Mouse (Mus musculus): ENCODE results near the gene Ppp1r14d. TPM values are rescaled to one million over a fixed set of nuclear protein-coding genes. Genes with fewer than 3 reads are reported as not detected.

Ppp1r14d gene
- polyA plus RNA-seq, 1 experiment from 2014 or later = 0.57 TPM

DNA sequence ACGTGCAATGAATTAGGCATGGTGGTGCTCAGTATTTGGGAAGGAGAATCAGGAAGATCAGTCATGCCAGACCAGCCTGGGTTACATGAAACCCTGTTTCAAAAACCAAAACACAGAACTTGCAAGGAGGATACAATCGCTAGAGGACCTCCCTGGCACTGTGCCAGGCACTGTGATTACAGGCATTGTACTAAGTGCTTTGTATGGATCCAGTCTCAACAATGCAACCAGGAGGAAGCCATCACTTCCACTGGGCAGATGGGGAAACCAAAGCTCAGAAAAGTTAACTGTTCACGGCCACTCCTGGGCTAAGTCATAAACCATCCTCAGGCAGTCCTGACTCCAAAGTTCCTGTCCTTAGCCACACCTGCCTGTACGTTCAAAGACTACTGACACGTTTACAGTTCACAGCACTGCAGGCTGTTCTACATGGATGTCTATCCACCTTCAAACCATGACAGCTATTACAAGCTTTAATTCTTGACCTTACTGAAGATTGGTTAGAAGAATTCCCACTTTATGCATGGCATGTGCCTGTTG, 26.7 kb downstream of the Ppp1r14d start:
- ATAC-seq (ENCODE audit: low FRiP score, low TSS enrichment) = peak; percentile 17; the same call in 1 of the 2 replicates

DNA sequence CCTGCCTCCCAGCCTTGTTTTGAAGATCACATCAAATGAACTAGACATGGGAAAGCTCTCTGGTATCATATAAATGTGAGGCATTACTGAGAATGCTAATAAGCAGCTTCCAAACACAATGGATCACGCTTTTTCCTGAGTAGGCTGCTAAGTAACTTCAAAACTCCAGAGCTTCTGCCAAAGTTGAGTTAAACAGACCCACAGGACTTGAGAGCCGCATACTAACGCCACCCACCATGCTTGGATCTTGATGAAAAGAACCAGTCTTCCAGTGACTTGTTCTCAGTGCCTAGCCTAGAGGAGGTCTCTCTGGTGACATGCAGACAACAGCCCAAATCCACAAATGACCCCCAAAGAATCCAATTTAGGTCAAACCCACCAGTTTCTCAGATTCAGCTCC, 30.8 kb downstream of the Ppp1r14d start:
- H3K27ac ChIP-seq (replicated peaks) = no peak overlapping the region
- DNase-seq (ENCODE audit: low spot score) = no peak
- WGBS = 60% methylated on average over 3 of the region's 3 CpGs

More for the DNA sequence above, 26.7 kb downstream of the Ppp1r14d start:
- H3K9ac ChIP-seq (ENCODE audit: low read length) = no peak overlapping the region
- no peaks in the 10 kb centered on the region for H3K9me3 ChIP-seq (ENCODE audit: control insufficient read depth, low read length)
- TF ChIP-seq CTCF (IDR thresholded peaks at IDR 0.05; ENCODE audit: low read depth) (no peak), EP300 (optimal IDR thresholded peaks at IDR 0.05) (no peak)
- no peaks in the 10 kb centered on the region for H3K27me3 ChIP-seq (ENCODE audit: control insufficient read depth, insufficient read depth, low read length)
- peak; percentile 43 for DNase-seq (ENCODE audit: low spot score)
- no peak overlapping the region for H3K4me3 ChIP-seq (ENCODE audit: low read depth, low read length)
- H3K27ac ChIP-seq (replicated peaks) = peak overlapping the region; percentile 45
- H3K4me1 ChIP-seq (replicated peaks; ENCODE audit: control insufficient read depth, insufficient read depth) = peaks cover 1% of the 10 kb centered on the region; the same call in 1 of the 2 replicates
- no peaks in the 10 kb centered on the region for H3K36me3 ChIP-seq (ENCODE audit: control insufficient read depth, insufficient read depth, low read length)
- H3K4me2 ChIP-seq (replicated peaks; ENCODE audit: low read depth) = no peak overlapping the region
- 21% methylated on average over 5 of the region's 5 CpGs for WGBS

DNA sequence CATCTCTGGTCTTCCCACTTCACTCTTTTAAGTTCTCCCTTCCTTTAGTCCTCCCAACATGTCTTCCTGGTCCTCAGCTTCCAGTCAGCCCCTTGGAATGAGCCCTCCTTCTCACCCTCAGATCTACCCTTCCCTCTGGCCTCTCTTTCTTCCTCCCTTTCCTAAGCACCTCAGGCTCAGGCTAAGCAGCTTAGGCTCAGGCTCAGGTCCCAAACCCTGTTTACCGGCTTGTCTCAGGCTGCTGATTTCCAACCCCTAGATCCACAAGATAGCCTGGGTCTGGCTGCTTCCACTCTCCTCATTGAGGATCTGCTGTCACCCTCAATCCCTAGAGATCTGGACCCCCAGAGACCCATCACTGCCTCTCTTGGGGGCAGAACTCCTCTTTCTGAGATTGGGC, 31.7 kb downstream of the Ppp1r14d start:
- H3K4me1 ChIP-seq (replicated peaks; ENCODE audit: control insufficient read depth, insufficient read depth) = peaks cover 2% of the 10 kb centered on the region; the same call in 1 of the 2 replicates
- H3K27ac ChIP-seq (replicated peaks) = no peak overlapping the region
- H3K4me3 ChIP-seq (ENCODE audit: low read depth, low read length) = no peak overlapping the region
- no peaks in the 10 kb centered on the region for H3K36me3 ChIP-seq (ENCODE audit: control insufficient read depth, insufficient read depth, low read length)
- no peaks in the 10 kb centered on the region for H3K27me3 ChIP-seq (ENCODE audit: control insufficient read depth, insufficient read depth, low read length)
- TF ChIP-seq CTCF (IDR thresholded peaks at IDR 0.05; ENCODE audit: low read depth) (no peak), EP300 (optimal IDR thresholded peaks at IDR 0.05) (no peak)
- 56% methylated on average over 1 of the region's 1 CpGs for WGBS
- H3K9me3 ChIP-seq (ENCODE audit: control insufficient read depth, low read length) = no peaks in the 10 kb centered on the region
- H3K4me2 ChIP-seq (replicated peaks; ENCODE audit: low read depth) = no peak overlapping the region
- no peak overlapping the region for H3K9ac ChIP-seq (ENCODE audit: low read length)
- DNase-seq (ENCODE audit: low spot score) (no peak), ATAC-seq (ENCODE audit: low FRiP score, low TSS enrichment) (no peak)

More for the DNA sequence above, 30.8 kb downstream of the Ppp1r14d start:
- no peaks in the 10 kb centered on the region for H3K36me3 ChIP-seq (ENCODE audit: control insufficient read depth, insufficient read depth, low read length)
- no peak overlapping the region for H3K4me3 ChIP-seq (ENCODE audit: low read depth, low read length)
- H3K27me3 ChIP-seq (ENCODE audit: control insufficient read depth, insufficient read depth, low read length) = no peaks in the 10 kb centered on the region
- TF ChIP-seq EP300 (optimal IDR thresholded peaks at IDR 0.05) = no peak
- no peak for TF ChIP-seq CTCF (IDR thresholded peaks at IDR 0.05; ENCODE audit: low read depth)
- H3K4me2 ChIP-seq (replicated peaks; ENCODE audit: low read depth) = no peak overlapping the region
- no peak for ATAC-seq (ENCODE audit: low FRiP score, low TSS enrichment)
- peaks cover 2% of the 10 kb centered on the region; the same call in 1 of the 2 replicates for H3K4me1 ChIP-seq (replicated peaks; ENCODE audit: control insufficient read depth, insufficient read depth)
- H3K9ac ChIP-seq (ENCODE audit: low read length) = no peak overlapping the region
- H3K9me3 ChIP-seq (ENCODE audit: control insufficient read depth, low read length) = no peaks in the 10 kb centered on the region

DNA sequence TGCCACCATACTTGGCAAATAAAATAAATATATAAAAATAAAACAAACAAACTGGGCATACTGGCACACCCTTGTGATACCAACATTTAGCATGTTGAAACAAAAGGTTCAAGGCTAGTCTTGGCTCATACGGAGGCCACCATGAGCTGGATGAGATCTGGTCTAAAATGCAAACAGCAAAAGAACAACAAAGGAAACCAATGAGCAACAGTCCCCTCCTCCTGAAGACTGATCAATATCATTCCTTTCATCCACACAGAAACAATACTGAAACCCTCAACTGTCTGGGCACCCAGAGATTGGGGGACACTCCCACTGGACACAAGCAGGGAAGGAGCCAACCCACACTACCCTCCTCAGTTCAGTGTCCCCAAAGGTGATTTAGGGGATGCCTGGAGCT, 32.2 kb downstream of the Ppp1r14d start:
- no peak for DNase-seq (ENCODE audit: low spot score)
- Histone ChIP-seq H3K4me2 (replicated peaks; ENCODE audit: low read depth) (no peak overlapping the region), H3K27me3 (ENCODE audit: control insufficient read depth, insufficient read depth, low read length) (no peaks in the 10 kb centered on the region), H3K36me3 (ENCODE audit: control insufficient read depth, insufficient read depth, low read length) (no peaks in the 10 kb centered on the region), H3K9ac (ENCODE audit: low read length) (no peak overlapping the region), H3K27ac (replicated peaks) (no peak overlapping the region), H3K4me3 (ENCODE audit: low read depth, low read length) (no peak overlapping the region), H3K9me3 (ENCODE audit: control insufficient read depth, low read length) (no peaks in the 10 kb centered on the region), H3K4me1 (replicated peaks; ENCODE audit: control insufficient read depth, insufficient read depth) (peaks cover 2% of the 10 kb centered on the region; the same call in 1 of the 2 replicates)
- no peak for ATAC-seq (ENCODE audit: low FRiP score, low TSS enrichment)
- TF ChIP-seq CTCF (IDR thresholded peaks at IDR 0.05; ENCODE audit: low read depth) (no peak), EP300 (optimal IDR thresholded peaks at IDR 0.05) (no peak)
- 59% methylated on average over 1 of the region's 1 CpGs for WGBS

DNA sequence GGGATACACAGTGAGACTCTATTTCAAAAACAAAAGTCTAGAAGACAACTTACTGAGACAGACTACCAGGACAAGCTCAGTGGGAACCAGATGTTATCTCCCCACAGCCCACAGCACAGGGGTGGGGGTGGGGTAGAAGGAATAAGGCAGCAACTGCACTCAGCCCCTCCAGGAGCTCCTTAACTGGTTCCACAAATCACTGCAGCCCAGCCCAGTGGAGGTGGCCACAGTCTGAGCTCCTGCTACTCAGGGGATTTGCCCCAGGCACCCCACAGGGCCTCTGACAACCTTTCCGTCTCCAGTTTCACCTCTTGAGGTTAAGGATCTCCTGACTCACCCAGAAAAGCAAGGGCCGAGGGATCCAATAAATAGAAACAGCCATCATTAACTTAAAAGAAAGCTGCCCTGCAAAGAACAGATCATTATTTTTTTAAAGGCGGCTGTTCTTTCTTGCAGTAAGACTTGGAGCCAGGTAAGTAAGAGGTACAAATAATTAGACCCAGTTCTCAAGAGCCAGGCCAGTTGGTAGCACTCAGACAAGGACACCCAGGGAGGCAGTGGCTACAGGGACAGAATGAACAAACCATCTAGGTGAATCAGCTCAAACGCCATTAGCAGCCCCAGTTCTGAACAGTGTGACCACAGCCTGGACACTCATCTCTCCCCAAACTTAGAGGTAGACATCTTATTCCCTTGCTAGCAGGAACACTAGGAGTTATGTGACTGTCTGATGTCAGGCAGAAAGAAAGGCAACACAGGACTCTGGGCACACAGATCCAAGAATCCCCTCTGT, 33.2 kb downstream of the Ppp1r14d start:
- no peak for TF ChIP-seq EP300 (optimal IDR thresholded peaks at IDR 0.05)
- TF ChIP-seq CTCF (IDR thresholded peaks at IDR 0.05; ENCODE audit: low read depth) = no peak
- Histone ChIP-seq H3K4me1 (replicated peaks; ENCODE audit: control insufficient read depth, insufficient read depth) (peaks cover 2% of the 10 kb centered on the region; the same call in 1 of the 2 replicates), H3K36me3 (ENCODE audit: control insufficient read depth, insufficient read depth, low read length) (no peaks in the 10 kb centered on the region), H3K27me3 (ENCODE audit: control insufficient read depth, insufficient read depth, low read length) (no peaks in the 10 kb centered on the region), H3K27ac (replicated peaks) (0 out of 2 replicates have a peak overlapping the region, but pooled peaks have one; percentile 13), H3K4me3 (ENCODE audit: low read depth, low read length) (no peak overlapping the region), H3K4me2 (replicated peaks; ENCODE audit: low read depth) (no peak overlapping the region), H3K9me3 (ENCODE audit: control insufficient read depth, low read length) (no peaks in the 10 kb centered on the region), H3K9ac (ENCODE audit: low read length) (no peak overlapping the region)
- DNase-seq (ENCODE audit: low spot score) = no peak
- 51% methylated on average over 4 of the region's 4 CpGs for WGBS
- no peak for ATAC-seq (ENCODE audit: low FRiP score, low TSS enrichment)

DNA sequence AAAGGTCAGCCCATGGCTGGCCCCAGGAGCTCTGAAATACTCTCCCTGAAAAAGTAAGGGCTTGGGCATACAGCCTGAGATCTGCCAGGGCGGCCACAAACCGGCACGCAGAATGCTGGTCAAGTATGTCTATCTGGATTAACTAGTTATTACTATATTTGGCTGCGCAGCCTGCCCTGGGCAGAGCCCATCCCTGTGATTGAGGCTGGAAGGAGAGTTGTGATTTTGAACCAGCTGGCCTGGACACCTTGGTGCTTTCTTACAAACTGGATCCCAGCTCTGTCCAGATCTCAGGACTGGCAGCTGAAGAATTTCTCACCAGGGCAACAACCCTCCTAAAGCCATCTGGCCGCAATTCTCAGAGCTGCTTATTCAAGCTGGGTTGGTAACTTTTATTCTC, 35.6 kb downstream of the Ppp1r14d start:
- no peaks in the 10 kb centered on the region for H3K36me3 ChIP-seq (ENCODE audit: control insufficient read depth, insufficient read depth, low read length)
- no peak overlapping the region for H3K9ac ChIP-seq (ENCODE audit: low read length)
- H3K4me1 ChIP-seq (replicated peaks; ENCODE audit: control insufficient read depth, insufficient read depth) = 0 out of 2 replicates have a peak, but pooled peaks cover 2% of the 10 kb centered on the region
- no peak overlapping the region for H3K4me2 ChIP-seq (replicated peaks; ENCODE audit: low read depth)
- ATAC-seq (ENCODE audit: low FRiP score, low TSS enrichment) = no peak
- no peak for DNase-seq (ENCODE audit: low spot score)
- peak overlapping the region; percentile 56 for H3K27ac ChIP-seq (replicated peaks)
- H3K27me3 ChIP-seq (ENCODE audit: control insufficient read depth, insufficient read depth, low read length) = no peaks in the 10 kb centered on the region
- H3K9me3 ChIP-seq (ENCODE audit: control insufficient read depth, low read length) = no peaks in the 10 kb centered on the region
- no peak overlapping the region for H3K4me3 ChIP-seq (ENCODE audit: low read depth, low read length)
- TF ChIP-seq CTCF (IDR thresholded peaks at IDR 0.05; ENCODE audit: low read depth) (no peak), EP300 (optimal IDR thresholded peaks at IDR 0.05) (no peak)
- 75% methylated on average over 5 of the region's 5 CpGs for WGBS
